Mouse (Mus musculus) B cell, adult (primary cell): ENCODE measurements around the gene Adra2a. TPM values are rescaled to one million over a fixed set of nuclear protein-coding genes. Genes with fewer than 3 reads are reported as not detected.

Source experiments
- total RNA-seq: library from RNA; stranded (reverse); gene quantifications from 4 replicates; pipeline ENCODE4 v1.2.4, GENCODE M21; 2023; ENCODE audit not compliant: inconsistent age

Adra2a gene
- total RNA-seq = 0.51 to 0.97 TPM (median 0.76 TPM) in 4 replicates

GRCm38 (mm10) chr19:54043851-54044250 lies at the start of gene Adra2a:
Adra2a (plus strand) TSS chr19:54044151.

Other genes starting within 250 kb of the Adra2a start
- 252 to 280 TPM (median 269 TPM) in 4 replicates for gene Pdcd4, start 151.9 kb upstream of the Adra2a start, total RNA-seq
- 40.9 to 52.7 TPM (median 45.7 TPM) in 4 replicates for gene Shoc2, start 99.8 kb upstream of the Adra2a start, total RNA-seq
- 49.0 to 55.2 TPM (median 54.3 TPM) in 4 replicates for gene Bbip1, start 99.5 kb upstream of the Adra2a start, total RNA-seq